Mouse (Mus musculus) 3134 (cell line): ENCODE results near the gene Aftph.
"Not testable (repeated sequence)": the region's sequence is repeated elsewhere in the genome, so short reads cannot be mapped to it uniquely, and the experiment has no call there.

ENCODE experiments used
- DNase-seq: peaks from one replicate; pipeline ENCODE4 v3.0.0-alpha.2; 2011; ENCODE audit warnings: low spot score; ENCODE audit not compliant: insufficient read length; ENCODE audit errors: extremely low read depth

Gene Aftph

DNA sequence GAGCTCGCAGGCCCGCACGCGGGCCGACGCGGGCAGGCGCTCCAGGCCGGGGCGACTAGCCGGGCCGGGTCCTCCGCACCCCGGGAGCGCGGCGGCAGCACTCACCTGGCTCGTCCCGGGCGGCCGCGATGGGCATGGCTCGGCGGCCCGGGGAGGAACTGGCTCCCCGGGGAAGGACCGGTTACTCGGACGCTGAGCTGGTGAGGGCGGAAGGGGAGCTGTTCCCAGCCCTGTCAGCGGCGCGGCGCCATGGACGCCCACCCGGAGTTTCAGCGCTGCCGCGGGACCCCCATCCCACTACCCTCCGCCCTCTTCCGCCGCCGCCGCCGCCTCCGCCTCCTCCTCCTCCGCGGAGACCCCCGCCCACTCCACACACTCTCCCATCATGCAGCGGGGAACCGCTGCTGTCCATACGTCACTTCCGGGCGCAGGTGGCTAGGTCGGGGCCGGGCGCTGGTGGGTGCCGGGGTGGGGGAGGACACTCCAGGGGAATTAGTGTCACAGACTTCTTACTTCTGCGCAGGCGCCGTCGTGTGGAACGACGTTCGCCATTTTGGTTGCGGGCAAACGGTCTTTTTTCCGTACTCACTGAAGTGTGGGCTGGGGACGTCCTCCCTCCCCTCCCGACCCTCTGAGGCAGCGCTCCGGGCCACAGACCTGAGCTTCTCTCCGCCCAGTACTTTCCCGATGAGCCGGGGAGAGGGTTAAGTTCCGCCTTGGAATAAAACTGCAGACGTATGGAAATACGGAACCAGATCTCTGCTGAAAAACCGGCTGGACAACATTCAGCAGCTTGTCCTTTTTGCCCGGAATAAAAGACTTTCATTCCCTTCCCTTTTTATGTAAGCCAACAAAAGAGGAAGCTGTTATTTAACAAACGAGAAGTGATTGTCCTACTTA, at the start of gene Aftph:
Aftph (minus strand) TSS at position 389 of the 900 bp plus-strand sequence.
- peak; percentile 95 for DNase-seq

DNA sequence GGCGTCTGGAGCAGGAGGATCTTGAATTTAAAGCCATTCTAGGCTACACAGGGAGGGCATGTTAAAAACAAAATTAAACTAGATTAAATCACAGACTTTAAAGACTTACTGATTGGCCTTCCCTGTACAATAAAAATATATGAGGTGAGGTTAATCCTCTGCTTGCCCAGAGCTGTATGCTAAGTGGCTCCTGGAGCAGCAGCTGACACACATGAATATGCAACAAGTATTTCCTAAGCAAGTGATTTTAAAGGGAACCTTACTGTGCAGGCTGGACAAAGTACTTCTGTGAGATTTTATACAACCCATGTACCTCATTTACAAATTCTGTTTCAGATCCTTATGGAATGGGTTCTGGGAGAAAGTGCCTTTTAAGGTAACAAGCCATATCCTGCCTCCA, 47.6 kb upstream of the Aftph start:
- DNase-seq = no peak

DNA sequence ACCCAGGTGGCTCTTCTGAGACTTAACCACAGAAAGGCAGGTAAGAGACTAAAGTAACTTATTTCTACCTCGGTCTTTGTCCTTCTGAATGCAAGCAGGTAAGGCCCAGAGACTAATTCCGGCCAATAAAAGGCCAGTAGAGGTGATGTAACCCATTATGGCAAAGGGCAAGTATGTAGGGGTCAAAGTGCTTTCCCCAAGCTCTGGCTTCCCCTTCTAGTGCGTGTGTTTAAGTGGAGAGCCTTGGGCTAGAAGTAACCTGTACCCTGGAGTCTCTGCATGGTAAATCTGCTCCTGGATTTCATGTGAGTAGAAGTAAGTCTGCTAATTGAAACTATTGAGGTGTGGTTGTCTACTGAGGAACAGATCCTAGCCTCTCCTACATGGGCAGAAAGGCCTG, 46.7 kb upstream of the Aftph start:
- DNase-seq = no peak

DNA sequence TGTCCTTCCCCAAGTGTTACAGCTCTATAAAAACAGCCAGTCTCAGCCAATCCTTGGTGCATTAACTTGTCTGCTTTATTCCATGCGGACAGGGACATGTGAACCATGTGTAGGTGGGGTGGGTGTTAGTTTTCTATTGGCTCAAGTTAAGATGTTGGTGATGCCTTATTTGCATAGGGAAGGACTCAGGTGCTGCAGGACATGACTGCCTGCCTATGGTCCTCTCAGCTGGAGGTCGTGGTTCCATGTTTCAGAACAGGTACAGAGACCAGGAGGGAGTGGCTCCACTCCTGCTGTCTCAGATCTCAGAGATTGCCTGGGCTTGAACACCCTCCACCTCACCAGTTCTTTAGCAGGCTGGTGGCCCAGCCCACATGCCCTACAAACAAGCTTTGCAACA, 44.8 kb upstream of the Aftph start:
- no peak for DNase-seq

DNA sequence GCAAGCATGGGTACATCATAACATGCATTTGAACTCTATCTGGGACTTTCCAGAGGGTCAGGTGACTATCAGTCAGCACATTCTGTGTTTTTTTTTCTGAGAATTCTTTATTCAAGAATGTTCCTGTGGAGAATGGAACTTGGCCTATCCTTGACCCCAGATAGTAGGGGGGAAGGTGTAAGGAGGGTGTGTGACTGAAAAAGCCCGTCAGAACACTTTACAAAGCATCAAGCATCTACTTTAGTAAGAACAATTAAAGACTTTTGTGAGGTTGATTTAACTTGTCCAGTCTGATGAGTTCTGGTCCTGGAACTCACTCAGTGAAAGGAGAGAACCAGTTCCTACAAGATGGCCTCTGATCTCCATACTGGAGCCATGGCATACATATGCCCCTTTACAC, 43.8 kb upstream of the Aftph start:
- no peak for DNase-seq

DNA sequence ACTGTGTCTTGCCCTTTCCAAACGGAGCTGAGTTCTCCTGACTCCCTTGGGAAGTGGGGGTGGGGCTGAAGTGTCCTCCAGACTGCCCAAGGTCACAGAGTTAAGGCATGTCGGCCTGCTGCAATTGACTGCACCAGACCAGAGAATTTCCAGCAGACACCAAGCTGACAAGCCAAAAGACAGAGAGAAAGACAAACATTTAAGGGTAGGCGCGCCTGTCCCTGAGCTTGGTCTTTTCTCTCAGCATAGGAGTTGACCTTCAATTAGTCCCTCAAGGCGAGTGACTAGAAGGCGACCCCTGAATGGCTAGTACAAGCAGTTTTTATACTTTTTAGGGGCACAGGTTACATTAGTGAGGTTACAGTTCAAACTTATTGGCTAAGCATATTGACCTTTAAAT, 43.4 kb upstream of the Aftph start:
- DNase-seq = no peak

DNA sequence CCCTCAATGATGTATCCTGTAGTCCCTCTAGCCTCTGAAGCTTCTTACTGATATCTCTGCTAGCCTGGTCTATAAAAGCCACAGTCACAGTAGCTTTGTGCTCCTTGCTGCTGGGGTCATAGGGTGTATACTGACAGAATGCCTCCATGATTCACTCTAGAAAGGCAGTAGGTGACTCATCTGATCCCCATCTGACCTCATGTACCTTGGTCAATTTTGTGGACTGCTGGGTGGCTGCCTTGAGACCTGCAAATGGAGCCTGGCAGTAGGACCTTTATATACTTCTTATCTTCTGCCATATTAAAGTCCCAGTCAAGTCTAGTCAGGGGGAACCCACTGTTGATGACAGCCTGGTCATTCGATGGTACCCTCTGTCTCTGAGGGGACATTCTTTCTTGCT, 42.1 kb upstream of the Aftph start:
- no peak for DNase-seq

DNA sequence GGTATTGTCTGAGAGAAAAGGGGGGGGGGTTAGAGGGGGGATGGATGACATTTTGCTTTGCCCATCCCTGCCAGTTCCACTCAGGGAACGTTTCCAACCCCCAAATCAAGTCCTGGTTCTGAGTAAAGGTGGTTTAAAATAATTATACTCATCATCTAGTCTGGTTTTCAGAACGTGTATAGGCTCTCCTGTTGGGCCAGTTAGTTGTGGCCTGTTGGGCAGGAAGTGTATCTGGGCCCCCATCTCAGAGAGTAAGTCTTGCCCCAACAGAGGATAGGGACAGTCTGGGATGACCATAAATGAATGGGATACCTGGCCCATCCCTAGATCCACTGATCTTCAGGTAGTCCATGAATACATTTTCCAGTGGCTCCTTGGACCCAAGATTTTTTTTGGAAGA, 41.2 kb upstream of the Aftph start:
- no peak for DNase-seq

DNA sequence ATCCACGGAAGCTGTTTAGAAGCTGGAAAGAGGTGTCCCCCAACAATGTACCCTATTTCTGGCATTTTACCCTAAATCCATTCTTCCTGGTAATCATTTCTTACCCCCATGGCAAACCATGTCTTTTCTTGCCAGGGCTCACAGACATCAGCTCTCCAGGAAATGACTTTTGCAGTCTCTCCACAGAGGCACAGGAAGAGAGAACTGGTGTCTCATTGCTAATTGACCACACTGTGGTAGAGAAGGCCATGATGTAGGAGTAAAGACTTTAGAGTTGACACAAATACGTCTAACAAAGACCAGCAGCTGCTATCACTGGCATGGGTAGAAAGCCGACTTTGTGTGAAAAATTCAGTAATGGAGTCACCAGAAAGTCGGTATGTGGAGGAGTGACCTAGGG, 38.9 kb upstream of the Aftph start:
- DNase-seq = no peak

DNA sequence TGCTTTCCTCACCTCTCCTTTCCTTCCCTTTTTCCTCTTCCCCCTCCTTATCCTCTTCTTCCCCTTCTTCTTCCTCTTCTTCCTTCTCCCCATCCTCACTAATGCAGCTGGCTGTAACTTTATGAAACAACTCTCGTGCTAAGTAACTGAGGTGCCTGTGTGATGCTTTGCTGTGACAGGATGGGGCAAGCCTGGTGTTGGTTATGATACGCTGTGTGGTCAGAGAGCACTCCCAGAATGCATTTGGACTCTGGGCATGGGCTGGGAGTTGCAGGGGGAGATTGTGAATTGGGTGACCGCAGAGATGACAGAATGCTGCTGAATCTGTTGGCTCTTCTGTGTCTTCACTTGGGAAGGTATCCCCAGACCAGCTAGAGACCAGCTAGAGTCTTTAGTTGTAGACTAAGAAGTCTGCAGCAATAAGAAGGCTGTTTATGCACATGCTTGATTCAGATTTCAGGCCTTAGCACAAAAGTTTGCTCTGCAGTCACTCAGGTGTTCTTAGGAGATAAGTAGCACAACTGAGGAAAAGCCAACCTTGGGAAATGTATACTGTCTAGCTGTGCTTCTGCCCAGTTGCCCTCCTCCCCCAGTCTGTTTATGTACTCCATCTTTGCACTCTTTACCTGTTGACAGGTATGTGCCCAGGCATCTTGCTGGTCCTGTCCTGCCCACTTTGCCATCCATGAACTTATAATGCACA, 37.6 kb upstream of the Aftph start:
- no peak for DNase-seq

DNA sequence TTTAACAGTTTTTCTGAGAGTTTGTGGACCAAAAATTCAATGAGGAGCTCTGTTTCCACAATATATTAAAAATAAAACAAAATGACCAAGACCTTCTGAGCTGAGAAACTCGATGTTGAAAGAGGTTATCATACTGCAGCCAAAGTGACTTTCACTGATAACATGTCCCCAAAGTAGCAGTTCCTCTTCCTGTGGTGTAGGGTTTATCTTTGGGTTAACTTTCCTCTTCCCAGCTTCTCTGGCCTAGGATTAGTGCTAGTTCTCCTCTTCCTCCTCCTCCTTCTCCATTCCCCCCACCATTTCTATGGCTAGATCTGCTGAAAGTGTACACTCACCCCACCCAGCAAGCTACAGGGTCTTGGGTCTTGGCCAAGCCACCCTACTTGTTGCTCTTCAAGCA, 36.9 kb upstream of the Aftph start:
- no peak for DNase-seq

DNA sequence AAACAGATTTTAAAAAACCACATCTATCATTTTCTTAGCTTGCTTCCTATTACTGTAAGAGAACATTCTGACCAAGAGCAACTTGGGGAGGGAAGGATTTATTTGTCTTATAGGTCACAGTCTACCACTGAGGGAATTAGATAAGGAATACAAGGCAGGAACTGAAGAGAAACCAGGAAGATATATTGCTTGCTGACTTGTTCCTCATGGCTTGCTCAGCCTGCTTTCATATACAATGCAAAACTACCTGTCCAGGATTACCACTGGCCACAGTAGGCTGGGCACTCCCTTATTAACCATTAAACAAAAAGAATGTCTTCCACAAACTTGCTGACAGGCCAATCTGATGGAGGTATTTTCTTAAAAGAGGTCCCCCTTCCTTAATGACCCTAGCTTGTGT, 35.3 kb upstream of the Aftph start:
- DNase-seq = no peak

DNA sequence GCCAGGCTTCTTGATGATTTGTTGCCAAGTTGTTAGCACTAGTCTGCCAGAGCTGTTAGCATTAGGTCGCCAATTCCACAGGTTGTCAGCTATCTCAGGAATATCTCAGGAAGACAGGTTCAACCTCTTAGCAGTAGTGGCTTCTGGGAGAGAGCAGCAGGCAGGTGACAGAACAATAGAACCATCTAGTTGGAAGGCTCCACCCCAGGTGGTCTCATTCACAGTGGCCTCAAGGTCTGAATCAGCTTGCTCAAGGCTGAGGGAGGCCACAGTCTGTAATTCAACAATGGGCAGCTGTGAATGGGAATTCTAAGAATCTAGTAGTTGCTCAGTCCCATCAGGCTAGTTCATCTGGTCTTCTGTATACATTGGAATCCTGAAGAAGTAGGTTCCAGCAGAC, 31.3 kb upstream of the Aftph start:
- no peak for DNase-seq

DNA sequence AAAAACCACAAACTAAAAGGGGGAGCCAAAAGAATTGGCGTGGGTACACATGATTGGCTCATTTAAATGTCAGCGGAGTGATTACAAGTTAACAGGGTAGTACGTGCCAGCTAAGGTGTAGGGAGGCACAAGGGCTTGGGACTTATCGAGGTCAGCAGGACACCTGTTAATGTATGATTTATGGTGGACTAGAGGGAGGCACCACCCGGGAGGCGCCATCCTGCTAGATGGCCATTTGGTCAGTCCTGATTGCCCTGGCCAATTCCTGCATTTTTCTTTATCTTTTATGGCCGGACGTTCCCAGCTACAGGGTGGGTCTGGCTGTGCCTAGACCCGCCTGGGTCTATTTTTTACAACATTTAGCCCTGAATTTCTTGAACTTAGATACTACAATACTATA, 30.4 kb upstream of the Aftph start:
- DNase-seq = not testable (repeated sequence)

DNA sequence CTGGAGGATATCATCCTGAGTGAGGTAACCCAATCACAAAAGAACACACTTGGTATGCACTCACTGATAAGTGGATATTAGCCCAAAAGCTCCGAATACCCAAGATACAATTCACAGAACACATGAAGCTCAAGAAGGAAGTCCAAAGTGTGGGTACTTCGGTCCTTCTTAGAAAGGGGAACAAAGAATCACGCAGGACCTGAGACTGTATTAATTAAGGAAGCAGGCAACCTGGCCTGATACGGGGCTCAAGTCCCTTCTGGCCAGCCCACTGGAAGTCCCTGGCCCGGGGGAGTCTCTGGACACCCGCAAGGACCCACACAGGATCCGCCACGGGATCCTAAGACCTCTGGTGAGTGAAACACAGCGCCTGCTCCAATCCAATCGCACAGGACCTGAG, 20.6 kb upstream of the Aftph start:
- DNase-seq = not testable (repeated sequence)

DNA sequence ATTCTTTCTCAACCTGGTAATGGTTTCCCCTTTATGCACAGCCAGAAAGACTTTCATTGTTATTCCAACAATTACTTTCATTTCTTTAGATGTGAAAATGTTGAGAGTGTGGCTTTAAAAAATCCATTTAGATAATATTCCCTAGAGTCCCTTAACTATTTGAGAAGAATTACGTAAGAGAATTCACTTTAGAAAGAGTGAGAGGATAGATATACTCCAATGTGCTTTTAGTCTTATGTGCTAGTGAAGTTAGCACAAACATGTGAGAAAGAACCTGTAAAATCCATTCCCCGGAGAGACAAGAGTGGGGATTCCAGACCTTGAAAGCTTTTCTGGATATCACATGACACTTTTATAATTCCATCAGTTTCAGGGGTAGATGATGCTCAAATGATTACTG, 9.2 kb upstream of the Aftph start:
- DNase-seq = no peak

DNA sequence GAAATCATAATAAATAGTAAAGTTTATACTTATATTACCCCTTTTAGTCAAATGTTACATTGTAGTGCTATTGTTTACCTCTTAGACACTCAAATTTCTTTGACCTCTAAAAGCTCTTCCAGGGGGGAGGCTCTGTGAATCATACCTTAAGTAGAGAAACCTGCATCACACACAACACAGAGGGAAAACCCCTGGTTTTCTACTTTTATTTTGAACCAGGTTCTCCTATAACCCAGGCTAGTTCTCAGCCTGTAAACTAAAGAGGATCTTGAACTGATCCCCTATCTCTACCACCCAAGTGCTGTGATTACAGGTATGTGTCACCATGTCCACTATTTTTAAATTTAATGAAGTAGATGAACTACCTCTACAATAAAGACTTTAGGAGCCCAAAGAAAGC, 2.0 kb upstream of the Aftph start:
- DNase-seq = no peak

DNA sequence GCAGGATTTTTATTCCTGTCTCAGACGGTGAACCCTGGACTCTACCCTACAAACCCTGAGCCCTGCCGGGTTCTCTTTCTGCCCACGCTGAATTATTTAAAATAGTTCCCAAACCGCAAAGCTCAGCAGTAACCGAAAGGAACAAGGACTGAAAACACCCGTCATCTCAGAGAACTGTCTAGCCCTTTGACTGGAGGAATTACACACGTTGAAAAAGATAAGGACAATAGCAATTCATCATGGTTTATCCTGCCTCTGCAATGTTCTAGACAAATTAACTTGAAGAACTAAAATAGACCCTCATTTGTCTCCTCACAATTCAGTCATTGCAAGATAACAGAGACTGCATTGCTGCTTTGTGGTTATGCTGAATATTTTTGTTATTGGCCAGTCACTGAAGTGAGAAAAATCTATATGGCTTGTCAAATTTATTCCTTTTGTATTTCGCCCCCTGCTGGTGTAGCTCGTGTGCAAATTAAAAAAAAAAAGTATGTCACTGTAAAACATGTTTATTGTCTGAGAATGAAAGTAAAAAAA, 1.0 kb upstream of the Aftph start:
- peak; percentile 42 for DNase-seq

DNA sequence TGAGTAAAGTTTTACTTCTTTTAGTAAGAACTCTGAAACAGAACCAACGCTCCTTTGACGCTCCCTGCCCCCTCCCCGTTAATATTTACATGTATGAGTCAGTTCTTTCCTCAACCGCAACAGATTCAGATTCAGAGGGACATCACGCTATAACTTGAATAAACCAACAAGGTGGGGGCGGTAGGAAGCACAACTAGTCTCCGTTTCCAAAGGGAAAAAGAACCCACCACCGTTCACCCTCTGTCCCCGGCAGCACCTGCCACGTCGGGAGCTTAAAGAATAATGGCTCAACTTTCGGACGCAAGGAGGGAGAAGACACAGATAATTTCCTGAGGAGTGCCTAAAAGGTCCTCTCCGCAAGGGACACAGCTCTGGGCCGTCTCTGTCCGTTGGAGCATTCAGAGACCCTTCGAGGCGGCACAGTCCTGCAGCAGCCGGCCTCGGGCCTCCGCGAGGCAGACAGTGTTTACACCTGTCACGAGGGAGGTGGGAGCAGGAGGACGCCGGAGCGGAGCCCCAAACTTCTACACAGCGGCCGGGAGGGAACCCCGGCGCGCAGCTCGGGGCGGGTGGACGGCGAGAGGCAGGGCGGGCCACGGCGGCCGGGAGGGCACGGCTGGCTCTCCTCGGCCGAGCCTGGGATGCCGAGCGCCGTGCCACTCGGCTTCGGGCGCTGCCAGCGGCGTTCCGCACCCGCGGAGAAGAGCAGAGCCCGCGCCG, 748 bp downstream of the Aftph start:
- DNase-seq = peak; percentile 54

DNA sequence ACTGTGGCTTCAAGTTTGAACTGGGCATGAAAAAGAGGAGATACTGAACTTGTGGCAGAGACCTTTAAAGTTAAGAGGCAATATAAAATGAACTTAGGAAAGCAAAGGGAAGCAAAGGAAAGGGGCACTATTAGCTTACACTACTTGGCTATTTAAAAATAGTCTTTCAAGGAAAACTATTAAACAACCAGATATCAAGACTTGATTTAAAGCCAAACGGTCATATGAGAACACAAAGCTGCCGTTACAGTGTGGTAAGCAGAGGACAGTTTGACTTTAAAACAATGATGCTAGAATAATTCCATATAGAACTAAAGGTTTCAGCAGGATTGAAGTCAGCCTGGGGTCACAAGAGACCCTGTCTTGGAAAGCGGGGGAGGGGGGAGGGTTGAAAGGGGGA, 7.3 kb downstream of the Aftph start:
- DNase-seq = no peak

DNA sequence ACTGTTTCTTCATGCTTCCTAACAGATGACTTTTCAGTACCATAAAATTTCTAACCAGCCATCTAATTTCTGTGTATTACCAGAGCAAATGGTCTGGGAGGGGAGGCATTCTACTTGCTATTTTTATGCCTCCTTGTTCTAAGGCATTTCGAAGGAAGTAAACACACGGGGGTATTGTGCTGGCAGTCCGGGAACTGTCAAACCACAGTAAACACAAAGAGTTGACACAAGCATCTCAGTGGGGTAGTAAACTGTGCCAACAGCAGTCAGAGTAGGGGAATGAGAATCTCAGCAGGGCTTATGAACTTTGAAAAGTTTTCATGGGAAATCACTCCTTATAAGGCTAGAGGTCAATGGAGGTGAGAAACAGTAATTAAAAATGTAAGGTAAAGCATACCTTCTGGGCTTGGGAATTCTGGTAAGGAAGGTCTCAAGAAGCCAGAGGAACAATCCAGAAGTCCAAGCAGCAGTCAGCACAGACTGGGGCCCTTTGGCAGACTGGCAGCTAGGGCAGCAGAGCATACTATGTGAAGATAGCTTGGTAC, 7.8 kb downstream of the Aftph start:
- DNase-seq = no peak
